Mouse (Mus musculus) embryo, embryonic 11 days (tissue): ENCODE measurements around the gene Ppfibp1.
A peak's percentile ranks its signal among the peaks of the same experiment; 100 is the strongest.

Source experiments
- DNase-seq: peaks from one replicate; pipeline ENCODE4 v3.0.0-alpha.2; 2015

Ppfibp1 gene

GRCm38 (mm10) chr6:147053785-147054646 lies 165.7 kb downstream of the Ppfibp1 start:
- no peak for DNase-seq

- DNase-seq: no peak
Observed at GRCm38 (mm10) chr6:147055374-147055977, 167.2 kb downstream of the Ppfibp1 start.

GRCm38 (mm10) chr6:147059326-147059725 lies 171.0 kb downstream of the Ppfibp1 start:
- peak; percentile 11 for DNase-seq

GRCm38 (mm10) chr6:147061630-147062029 lies 173.3 kb downstream of the Ppfibp1 start:
- DNase-seq: no peak

GRCm38 (mm10) chr6:147062034-147062433 lies 173.7 kb downstream of the Ppfibp1 start:
- DNase-seq: no peak

- no peak for DNase-seq
Observed at GRCm38 (mm10) chr6:147062694-147063093, 174.4 kb downstream of the Ppfibp1 start.

GRCm38 (mm10) chr6:147064226-147064943 lies 176.1 kb downstream of the Ppfibp1 start:
- no peak for DNase-seq

- DNase-seq: no peak
Observed at GRCm38 (mm10) chr6:147064944-147065261, 176.6 kb downstream of the Ppfibp1 start.

- DNase-seq: no peak
Observed at GRCm38 (mm10) chr6:147075808-147076387, 187.6 kb downstream of the Ppfibp1 start.

GRCm38 (mm10) chr6:147076878-147077277 lies 188.6 kb downstream of the Ppfibp1 start:
- no peak for DNase-seq

- no peak for DNase-seq
Observed at GRCm38 (mm10) chr6:147079919-147080318, 191.6 kb downstream of the Ppfibp1 start.
